Mouse (Mus musculus): Measurements from ENCODE around the gene Sae1. TPM values are rescaled to one million over a fixed set of nuclear protein-coding genes. Genes with fewer than 3 reads are reported as not detected.
A peak's percentile ranks its signal among the peaks of the same experiment; 100 is the strongest.

Gene Sae1
- total and polyA plus RNA-seq, 2 experiments from 2014 or later = 41.7 to 101 TPM

DNA sequence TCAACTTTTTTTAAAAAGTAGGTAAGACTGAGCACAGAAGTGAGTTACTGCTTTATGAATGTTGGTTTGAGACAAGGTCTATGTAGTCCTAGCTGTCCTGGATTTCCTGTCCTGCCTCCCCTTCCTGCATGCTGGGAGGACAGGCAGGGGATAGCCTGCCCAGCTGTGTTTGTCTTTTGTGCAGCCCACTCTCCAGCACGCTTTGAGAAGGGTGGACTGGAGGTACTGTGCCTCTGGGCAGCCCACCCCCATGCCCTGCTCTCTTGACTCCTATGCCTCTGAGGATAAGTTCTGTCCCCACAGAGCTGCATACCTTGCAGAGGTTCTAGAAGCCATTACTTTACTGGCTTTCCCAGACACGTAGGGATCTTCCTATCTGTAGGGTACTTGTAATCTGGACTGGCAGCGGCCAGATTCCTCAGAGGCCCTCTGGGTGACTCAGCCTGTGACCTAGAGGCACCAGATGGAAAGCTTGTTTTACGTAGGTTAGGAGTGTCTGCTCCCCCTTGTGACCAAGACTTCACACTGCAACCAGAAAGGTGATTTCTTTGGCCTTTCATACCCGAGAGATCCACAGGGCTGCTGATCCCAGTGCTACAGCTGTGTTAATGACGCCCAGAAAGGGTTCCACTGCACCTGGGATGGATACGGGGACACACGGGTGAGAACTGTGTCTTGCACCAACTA lies 61.5 kb downstream of the Sae1 start:
- Histone ChIP-seq H3K27me3 (ENCODE audit: control insufficient read depth, insufficient read depth, low read length) (no peaks in the 10 kb centered on the region), H3K9me3 (replicated peaks; ENCODE audit: control insufficient read depth, low read length) (no peaks in the 10 kb centered on the region), H3K27ac (ENCODE audit: low read depth) (peak overlapping the region; percentile 91), H3K4me2 (ENCODE audit: low read depth, low read length) (0 out of 2 replicates have a peak overlapping the region, but pooled peaks have one; percentile 21), H3K4me3 (ENCODE audit: low read depth, low read length) (no peak overlapping the region), H3K36me3 (replicated peaks; ENCODE audit: control insufficient read depth, insufficient read depth, low read length) (peaks cover 41% of the 10 kb centered on the region), H3K4me1 (ENCODE audit: control insufficient read depth, insufficient read depth) (0 out of 2 replicates have a peak, but pooled peaks cover 3% of the 10 kb centered on the region), H3K9ac (replicated peaks; ENCODE audit: low read depth, low read length) (no peak overlapping the region; the same call in 1 of the 2 replicates)
- peak; percentile 92 for DNase-seq (ENCODE audit: low spot score)
- peak; percentile 88 for ATAC-seq (ENCODE audit: insufficient read depth, low read depth)
- 13% methylated on average over 8 of the region's 8 CpGs for WGBS
- TF ChIP-seq CTCF (IDR thresholded peaks at IDR 0.05; ENCODE audit: low read depth) = peak; percentile 86
- 0 out of 2 replicates have a peak, but pooled peaks have one; percentile 38 for TF ChIP-seq EP300 (IDR thresholded peaks at IDR 0.05; ENCODE audit: low read depth)

DNA sequence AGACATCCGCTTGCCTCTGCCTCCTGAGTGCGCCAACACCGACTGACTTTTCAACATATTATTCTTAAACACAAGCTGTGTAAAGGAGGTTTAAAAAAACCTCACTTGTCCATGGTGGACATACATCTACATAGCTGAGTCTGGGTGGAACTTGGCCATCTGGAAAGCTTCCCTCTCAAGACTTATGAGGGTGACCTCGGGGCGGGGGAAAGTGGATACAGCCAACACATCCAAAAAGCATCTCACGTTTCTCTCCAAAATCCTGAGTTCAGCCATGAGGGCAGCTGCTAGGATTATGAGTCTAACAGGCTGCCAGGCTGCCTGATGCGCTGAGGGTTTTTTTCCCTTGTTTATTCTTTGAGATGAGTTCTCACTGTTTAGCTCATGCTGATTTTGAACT lies 62.9 kb downstream of the Sae1 start:
- Histone ChIP-seq H3K27ac (ENCODE audit: low read depth) (no peak overlapping the region), H3K4me1 (ENCODE audit: control insufficient read depth, insufficient read depth) (0 out of 2 replicates have a peak, but pooled peaks cover 3% of the 10 kb centered on the region), H3K4me2 (ENCODE audit: low read depth, low read length) (no peak overlapping the region), H3K9me3 (replicated peaks; ENCODE audit: control insufficient read depth, low read length) (no peaks in the 10 kb centered on the region), H3K36me3 (replicated peaks; ENCODE audit: control insufficient read depth, insufficient read depth, low read length) (peaks cover 31% of the 10 kb centered on the region), H3K4me3 (ENCODE audit: low read depth, low read length) (no peak overlapping the region), H3K27me3 (ENCODE audit: control insufficient read depth, insufficient read depth, low read length) (no peaks in the 10 kb centered on the region), H3K9ac (replicated peaks; ENCODE audit: low read depth, low read length) (no peak overlapping the region)
- TF ChIP-seq EP300 (IDR thresholded peaks at IDR 0.05; ENCODE audit: low read depth) = no peak
- no peak for TF ChIP-seq CTCF (IDR thresholded peaks at IDR 0.05; ENCODE audit: low read depth)
- ATAC-seq (ENCODE audit: insufficient read depth, low read depth) = no peak
- WGBS = 87% methylated on average over 7 of the region's 7 CpGs
- no peak for DNase-seq (ENCODE audit: low spot score)

- Histone ChIP-seq H3K36me3 (replicated peaks; ENCODE audit: control insufficient read depth, insufficient read depth, low read length) (peaks cover 11% of the 10 kb centered on the region), H3K27me3 (ENCODE audit: control insufficient read depth, insufficient read depth, low read length) (no peaks in the 10 kb centered on the region), H3K4me3 (ENCODE audit: low read depth, low read length) (no peak overlapping the region), H3K4me1 (ENCODE audit: control insufficient read depth, insufficient read depth) (no peaks in the 10 kb centered on the region), H3K9me3 (replicated peaks; ENCODE audit: control insufficient read depth, low read length) (no peaks in the 10 kb centered on the region), H3K27ac (ENCODE audit: low read depth) (no peak overlapping the region), H3K9ac (replicated peaks; ENCODE audit: low read depth, low read length) (no peak overlapping the region), H3K4me2 (ENCODE audit: low read depth, low read length) (no peak overlapping the region)
- WGBS = 87% methylated on average over 6 of the region's 6 CpGs
- DNase-seq (ENCODE audit: low spot score) = no peak
- no peak for ATAC-seq (ENCODE audit: insufficient read depth, low read depth)
- TF ChIP-seq EP300 (IDR thresholded peaks at IDR 0.05; ENCODE audit: low read depth) = no peak
Measured at GRCm38 (mm10) chr7:16320479-16320878, 67.1 kb downstream of the Sae1 start.

DNA sequence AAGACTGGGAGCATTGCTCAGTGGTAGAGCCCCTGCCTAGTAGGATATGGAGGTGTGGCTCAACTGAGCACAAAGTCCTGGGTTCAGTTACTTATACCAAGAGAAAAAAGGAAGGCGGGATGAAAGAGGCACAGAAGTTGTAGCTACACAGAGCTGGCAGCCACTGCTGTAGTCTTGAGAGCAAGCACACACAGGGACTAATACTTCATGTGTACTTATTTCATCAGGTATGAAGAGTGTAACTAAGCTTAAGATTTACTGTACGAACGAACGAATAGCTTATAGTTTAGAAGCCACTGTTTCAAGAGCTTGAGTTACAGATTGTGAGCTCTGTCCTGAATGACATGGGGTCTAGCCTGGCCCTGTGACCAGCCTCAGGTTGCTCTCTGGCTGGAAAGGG lies 68.4 kb downstream of the Sae1 start:
- H3K4me1 ChIP-seq (ENCODE audit: control insufficient read depth, insufficient read depth) = no peaks in the 10 kb centered on the region
- peaks cover 11% of the 10 kb centered on the region for H3K36me3 ChIP-seq (replicated peaks; ENCODE audit: control insufficient read depth, insufficient read depth, low read length)
- DNase-seq (ENCODE audit: low spot score) (no peak), ATAC-seq (ENCODE audit: insufficient read depth, low read depth) (no peak)
- H3K9ac ChIP-seq (replicated peaks; ENCODE audit: low read depth, low read length) = no peak overlapping the region
- H3K9me3 ChIP-seq (replicated peaks; ENCODE audit: control insufficient read depth, low read length) = no peaks in the 10 kb centered on the region
- H3K27me3 ChIP-seq (ENCODE audit: control insufficient read depth, insufficient read depth, low read length) = no peaks in the 10 kb centered on the region
- 83% methylated on average over 4 of the region's 4 CpGs for WGBS
- no peak overlapping the region for H3K4me3 ChIP-seq (ENCODE audit: low read depth, low read length)
- TF ChIP-seq EP300 (IDR thresholded peaks at IDR 0.05; ENCODE audit: low read depth) (no peak), CTCF (IDR thresholded peaks at IDR 0.05; ENCODE audit: low read depth) (no peak)
- no peak overlapping the region for H3K4me2 ChIP-seq (ENCODE audit: low read depth, low read length)
- H3K27ac ChIP-seq (ENCODE audit: low read depth) = no peak overlapping the region

- Histone ChIP-seq H3K4me2 (ENCODE audit: low read depth, low read length) (no peak overlapping the region), H3K9me3 (replicated peaks; ENCODE audit: control insufficient read depth, low read length) (no peaks in the 10 kb centered on the region), H3K9ac (replicated peaks; ENCODE audit: low read depth, low read length) (no peak overlapping the region), H3K27me3 (ENCODE audit: control insufficient read depth, insufficient read depth, low read length) (no peaks in the 10 kb centered on the region), H3K4me3 (ENCODE audit: low read depth, low read length) (no peak overlapping the region), H3K27ac (ENCODE audit: low read depth) (no peak overlapping the region), H3K36me3 (replicated peaks; ENCODE audit: control insufficient read depth, insufficient read depth, low read length) (peaks cover 11% of the 10 kb centered on the region), H3K4me1 (ENCODE audit: control insufficient read depth, insufficient read depth) (peaks cover 4% of the 10 kb centered on the region; the same call in 1 of the 2 replicates)
- ATAC-seq (ENCODE audit: insufficient read depth, low read depth) (no peak), DNase-seq (ENCODE audit: low spot score) (no peak)
- TF ChIP-seq CTCF (IDR thresholded peaks at IDR 0.05; ENCODE audit: low read depth) (no peak), EP300 (IDR thresholded peaks at IDR 0.05; ENCODE audit: low read depth) (no peak)
- 74% methylated on average over 14 of the region's 14 CpGs for WGBS
Measured at GRCm38 (mm10) chr7:16317094-16317493, 70.5 kb downstream of the Sae1 start.
